Mouse (Mus musculus): Measurements from ENCODE around the gene Tsc22d2.

The Tsc22d2 gene

DNA sequence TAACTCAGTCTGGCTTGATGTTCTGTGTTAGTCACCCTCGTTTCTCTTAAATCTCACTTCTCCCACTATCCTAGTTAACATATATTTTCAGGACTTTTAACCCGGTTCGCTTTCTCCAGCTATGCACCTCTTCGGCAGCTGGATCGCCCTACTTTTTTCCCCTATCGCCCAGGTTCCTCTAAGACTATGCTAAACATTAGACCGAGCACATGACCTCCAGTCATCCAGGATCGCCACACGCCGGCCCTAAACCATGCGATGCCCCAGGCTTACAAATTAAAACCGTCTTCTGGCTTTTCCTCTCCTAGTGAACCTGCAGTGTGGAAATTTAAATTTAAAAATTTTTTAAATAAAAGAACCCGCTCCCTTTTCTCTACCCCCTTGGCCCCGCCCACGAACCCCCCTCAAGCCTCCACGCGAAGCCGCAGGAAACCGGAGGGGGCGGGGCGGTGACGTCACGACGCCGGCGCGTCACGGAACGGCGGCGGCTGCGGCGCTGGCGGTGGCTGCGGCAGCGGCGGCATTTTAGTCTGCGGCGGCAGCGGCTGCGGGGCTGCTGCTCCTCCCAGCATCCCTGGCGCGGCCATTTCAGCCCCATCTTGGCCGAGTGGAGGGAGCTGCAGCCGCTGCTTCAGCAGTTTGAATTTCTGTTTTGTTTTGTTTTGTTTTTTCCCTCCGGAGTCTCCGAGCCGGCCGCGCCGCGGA, at the start of gene Tsc22d2:
Gene Tsc22d2, plus strand, starts transcription at position 482 of the 705 bp plus-strand sequence.
- in situ Hi-C loops (cut with MboI, MseI): loop anchor here (10.0 to 25.0 kb wide), 2 partner anchors 160 to 577 kb away; partner anchors contain the start of genes Pfn2 and Selenot

DNA sequence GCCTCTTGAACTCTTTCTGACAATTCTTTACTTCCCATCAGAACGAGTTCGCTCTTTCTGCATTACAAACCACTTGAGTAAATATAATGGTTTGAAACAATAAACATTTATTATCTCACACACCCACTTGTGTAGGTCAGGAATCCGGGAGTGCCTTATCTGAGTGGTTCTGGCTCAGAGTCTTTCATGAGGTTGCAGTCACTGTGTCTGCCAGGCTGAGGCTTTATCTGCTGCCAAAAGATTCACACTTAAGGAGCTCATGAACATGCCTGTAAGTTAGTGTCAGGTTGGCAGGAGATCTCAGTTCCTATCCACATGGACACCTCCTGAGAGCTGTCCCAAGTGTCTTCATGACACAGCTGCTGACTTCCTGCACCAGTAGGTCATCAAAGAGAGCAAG, 47.8 kb upstream of the Tsc22d2 start:
- in situ Hi-C loops (cut with MboI, MseI): no loop called here

DNA sequence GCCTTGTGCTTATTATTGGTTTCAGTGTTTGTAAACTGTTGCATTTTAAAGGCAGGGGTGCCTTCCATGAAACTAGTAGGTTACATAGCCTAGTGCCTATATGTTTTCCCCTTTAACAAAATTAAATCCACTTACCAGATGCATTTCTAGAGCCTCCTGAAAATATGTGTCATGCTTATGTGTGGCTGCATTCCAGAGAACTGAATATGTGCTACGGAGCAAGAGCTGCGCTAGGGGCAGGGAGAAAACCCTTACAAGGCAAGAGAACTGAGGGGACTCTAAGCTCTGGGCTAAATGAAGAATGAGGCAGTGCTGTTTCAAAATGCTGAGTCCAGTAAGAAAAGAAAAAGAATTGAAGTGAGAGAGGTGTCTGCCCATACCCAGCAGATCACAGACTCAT, 43.7 kb upstream of the Tsc22d2 start:
- in situ Hi-C loops (cut with MboI, MseI): no loop called here

DNA sequence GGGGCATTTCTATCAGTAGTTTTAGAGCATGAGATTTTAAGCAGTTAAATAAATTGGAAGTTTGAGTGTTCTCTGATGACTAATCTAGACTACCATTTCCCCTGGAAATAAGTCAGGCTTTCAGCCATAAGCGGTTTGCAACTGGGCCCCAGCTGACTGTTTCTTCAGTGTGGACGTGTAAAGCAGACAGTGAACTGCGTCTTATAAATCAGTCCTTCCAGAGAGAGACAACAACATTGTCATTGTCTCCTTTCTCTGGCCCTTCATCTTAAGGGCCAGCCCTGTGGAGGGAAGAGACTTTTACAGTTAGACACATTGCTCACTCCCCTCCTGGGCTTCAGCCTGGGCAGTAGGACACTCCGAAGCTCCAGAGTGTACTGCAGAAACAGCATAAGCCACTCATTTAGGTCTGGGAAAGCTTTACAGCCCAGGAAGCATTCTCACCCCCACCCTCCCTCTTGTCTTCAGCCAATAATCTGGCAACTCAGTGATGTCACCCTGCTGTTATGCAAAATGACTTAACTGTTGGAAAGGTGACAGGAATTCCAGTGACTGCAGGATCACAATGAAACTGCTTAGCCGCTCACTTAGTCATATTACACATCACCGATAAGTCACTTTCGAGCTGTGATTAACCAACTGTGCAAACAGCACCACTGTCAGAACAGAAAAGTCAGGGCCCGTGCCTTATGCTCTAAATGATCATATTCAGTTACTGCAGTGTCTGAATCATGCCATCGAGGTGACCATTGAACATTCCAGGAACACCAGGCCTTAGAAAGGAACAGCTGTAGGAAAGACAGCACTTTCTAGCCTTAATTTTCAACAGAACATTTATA, 42.2 kb upstream of the Tsc22d2 start:
- in situ Hi-C loops (cut with MboI, MseI): no loop called here

DNA sequence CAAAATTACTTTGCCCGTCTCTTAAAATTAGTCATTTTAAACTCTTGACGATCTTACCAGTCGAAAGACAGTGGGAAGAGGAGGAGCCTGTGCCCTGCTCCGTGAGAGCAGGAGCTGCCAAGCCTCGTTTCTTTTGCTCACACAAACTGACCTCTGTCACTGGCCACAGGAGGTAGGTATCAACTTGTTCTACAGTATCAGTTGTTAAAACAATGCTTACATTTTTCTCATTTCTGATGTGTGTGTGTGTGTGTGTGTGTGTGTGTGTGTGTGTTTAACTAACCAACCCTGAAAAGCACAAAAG, 41.7 kb upstream of the Tsc22d2 start:
- in situ Hi-C loops (cut with MboI, MseI): no loop called here

DNA sequence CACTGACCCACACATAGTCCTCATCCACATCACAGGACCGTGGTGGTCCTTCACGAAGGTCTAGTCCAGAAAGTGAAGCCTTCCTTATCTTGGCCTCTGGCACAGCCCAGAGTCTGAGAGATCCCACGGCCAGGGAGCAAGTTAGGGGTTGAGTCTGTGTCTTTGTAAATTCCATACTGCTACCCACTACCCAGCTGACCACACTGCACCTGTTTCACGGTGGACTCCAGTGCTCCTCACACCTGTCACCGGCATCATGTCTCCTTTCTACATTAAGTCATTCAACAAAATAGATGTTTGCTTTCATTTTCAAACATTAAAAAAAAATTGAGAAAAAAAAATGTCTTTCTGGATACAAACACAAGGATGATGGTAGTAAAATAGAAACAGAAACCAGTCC, 40.2 kb upstream of the Tsc22d2 start:
- in situ Hi-C loops (cut with MboI, MseI): no loop called here

DNA sequence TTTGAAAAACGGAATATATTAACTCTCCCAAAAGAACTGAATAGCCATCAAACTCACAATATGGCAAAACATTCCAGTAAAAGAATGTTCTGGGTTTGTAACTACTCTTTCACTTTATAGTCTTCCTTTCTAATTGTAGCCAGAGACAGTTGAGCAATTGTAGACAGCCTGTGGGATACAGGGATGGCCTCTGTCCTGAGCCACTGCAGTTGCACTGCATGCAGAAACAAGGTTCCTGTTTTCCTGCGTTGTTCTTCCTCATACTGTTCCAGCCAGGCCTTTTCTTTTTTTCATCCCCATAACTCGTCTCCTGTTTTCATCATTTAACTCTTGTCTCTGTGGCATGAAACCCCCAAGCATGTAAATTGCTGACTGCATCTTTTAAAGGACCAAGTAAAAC, 37.8 kb upstream of the Tsc22d2 start:
- in situ Hi-C loops (cut with MboI, MseI): no loop called here

DNA sequence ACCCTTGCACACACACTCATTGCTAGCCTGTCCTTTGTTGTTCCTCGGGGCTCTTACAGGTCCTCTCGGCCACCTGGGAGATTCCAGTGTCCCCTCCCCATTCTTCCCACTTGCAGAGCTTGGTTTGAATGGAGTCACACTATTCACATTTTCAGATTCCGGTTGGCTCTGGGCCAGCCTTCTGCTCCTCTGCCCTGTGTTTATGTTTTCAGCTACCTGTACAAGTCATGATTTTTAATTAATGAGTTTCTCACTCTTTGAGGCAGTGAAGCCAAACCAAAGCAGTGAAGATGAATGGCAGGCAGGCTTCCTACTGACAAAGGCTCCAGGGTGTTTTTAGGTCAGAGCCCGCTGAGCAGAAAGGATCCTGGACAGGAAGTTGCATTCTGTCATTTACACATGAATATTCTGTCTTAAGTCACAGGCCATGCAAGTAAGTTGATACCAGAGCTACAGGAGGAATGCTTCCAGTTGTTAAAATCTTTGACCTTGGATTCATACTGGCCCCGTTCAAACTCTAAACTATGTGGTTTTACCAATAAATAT, 36.9 kb upstream of the Tsc22d2 start:
- in situ Hi-C loops (cut with MboI, MseI): no loop called here

DNA sequence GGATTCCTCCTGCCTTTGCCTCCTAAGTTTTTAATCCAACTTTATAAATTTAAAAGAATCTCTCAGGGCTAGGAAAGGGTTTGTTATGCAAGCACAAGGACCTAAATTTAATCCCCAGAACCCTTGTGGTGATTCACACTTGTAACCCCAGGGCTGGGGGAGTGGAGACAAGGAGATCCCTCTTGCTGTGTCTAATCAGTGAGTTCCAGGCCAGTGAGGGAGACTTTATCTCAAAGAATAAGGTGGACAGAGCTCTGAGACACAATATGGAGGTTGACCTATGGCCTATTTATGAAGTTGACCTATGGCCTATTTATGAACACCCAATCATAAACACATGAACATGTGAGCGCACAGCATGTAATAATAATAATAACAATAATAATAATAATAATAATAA, 31.8 kb upstream of the Tsc22d2 start:
- in situ Hi-C loops (cut with MboI, MseI): no loop called here

DNA sequence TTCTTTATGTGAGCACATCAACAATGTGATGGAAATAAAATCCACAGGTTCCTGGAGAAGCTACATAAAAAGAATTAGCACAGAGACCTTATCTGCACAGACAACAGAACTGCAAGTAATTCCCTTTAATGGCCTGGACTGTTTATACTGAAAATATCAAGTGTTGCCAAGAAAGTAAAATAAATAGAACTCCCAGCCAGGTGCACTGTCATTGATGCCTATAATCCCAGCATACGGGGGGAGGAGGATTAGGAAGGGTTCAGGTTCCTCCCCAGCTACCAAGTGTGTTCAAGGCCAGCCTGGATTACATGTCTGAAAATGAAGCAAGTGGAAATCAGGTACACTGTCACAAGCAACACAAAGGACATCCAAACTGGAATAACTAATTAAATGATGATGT, 29.5 kb upstream of the Tsc22d2 start:
- in situ Hi-C loops (cut with MboI, MseI): no loop called here

DNA sequence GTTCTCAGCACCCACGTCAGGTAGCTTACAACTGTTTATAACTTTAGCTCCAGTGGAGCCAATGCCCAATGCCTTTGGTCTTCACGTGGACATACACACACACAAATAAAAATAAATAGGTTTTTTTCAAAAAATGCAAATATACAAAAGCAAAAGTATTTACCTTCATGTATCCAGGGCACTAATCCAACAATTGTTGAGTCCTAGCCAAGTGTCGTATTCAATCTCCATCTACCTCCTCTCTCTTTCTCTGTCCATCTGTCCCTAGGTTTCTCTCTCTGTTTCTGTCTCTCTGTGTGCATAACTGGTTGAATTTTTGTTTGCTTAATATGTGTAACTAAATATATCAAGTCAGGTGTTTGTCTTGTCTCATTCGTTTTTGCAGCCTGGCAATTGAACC, 25.8 kb upstream of the Tsc22d2 start:
- in situ Hi-C loops (cut with MboI, MseI): no loop called here

DNA sequence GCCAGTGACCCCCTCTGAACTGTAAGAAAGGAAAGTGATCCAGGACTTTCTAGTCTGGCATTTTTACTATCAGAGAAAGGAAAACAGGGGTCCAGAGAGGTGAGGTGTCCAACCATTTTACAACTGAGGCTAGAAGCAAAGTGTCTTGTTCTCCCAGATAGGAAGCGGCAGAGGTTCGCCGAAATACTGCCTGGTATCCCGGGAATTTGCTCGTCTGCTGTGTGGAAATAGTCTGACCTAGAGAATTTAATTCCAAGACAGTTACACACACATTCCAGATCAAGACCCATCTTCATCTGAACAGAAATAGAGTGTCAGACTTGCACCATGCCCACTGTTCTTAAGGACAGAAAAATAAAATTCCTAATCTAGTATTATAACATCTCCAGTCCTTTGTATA, 16.0 kb upstream of the Tsc22d2 start:
- in situ Hi-C loops (cut with MboI, MseI): no loop called here

DNA sequence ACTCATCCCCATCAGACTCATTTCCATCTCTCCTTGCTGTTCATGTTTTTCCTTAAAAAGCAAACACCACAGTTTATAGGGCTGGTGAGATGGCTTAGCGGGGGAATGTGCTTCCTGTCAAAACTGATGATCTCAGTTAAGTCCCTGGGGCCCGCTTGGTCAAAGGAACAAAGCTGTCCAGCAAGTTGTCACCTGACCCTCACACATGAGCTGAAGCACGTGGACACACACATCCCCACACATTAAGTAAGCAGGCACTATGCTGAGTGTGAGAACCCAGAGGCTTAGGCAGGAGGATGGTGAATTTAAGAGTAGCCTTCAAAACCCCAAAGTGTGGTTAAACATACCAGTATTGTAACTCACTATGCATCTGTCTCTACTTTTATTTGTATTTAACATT, 14.6 kb upstream of the Tsc22d2 start:
- in situ Hi-C loops (cut with MboI, MseI): loop anchor here (25.0 kb wide), 1 partner anchor 563 kb away; the partner anchor contains the start of gene Pfn2

DNA sequence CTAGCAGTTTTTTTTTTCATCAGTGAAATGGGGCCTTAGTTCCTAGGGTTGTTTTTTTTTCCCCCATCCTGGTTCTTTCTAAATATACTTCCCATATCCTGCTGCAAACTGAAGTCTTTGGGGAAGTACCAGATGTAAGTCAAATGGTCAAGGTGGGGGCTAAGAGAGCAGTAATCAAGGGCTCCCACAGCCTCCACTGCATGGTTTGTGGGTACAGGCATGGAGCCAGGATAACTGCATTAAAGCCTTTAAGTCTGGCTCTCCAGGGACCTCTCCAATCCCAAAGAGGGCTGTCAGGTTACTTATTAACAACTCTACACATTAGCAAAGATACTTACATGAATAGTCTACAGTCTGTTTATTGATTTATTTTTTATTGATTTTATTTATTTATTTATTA, 2.8 kb upstream of the Tsc22d2 start:
- in situ Hi-C loops (cut with MboI, MseI): loop anchor here (10.0 to 25.0 kb wide), 2 partner anchors 163 to 574 kb away; partner anchors contain the start of genes Pfn2 and Selenot

DNA sequence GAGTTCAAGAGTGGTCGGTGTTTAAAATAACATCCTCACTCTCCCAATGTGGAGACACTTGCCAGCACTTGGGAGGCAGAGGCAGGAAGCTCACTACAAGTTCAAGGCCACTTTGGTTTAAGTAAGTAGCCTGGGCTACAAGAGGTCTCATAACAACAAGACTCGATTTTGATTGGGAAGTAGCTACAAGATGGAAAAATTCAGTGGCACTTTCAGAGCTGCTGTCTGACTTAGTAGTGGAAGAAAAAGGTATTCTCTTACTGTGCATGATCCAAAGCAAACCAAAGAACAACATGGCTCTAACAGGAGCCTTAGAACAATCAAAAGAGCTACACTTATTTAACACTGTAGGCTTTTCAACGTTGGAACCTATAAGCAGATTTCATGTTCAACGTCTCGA, 844 bp upstream of the Tsc22d2 start:
- in situ Hi-C loops (cut with MboI, MseI): loop anchor here (10.0 to 25.0 kb wide), 2 partner anchors 161 to 576 kb away; partner anchors contain the start of genes Pfn2 and Selenot

DNA sequence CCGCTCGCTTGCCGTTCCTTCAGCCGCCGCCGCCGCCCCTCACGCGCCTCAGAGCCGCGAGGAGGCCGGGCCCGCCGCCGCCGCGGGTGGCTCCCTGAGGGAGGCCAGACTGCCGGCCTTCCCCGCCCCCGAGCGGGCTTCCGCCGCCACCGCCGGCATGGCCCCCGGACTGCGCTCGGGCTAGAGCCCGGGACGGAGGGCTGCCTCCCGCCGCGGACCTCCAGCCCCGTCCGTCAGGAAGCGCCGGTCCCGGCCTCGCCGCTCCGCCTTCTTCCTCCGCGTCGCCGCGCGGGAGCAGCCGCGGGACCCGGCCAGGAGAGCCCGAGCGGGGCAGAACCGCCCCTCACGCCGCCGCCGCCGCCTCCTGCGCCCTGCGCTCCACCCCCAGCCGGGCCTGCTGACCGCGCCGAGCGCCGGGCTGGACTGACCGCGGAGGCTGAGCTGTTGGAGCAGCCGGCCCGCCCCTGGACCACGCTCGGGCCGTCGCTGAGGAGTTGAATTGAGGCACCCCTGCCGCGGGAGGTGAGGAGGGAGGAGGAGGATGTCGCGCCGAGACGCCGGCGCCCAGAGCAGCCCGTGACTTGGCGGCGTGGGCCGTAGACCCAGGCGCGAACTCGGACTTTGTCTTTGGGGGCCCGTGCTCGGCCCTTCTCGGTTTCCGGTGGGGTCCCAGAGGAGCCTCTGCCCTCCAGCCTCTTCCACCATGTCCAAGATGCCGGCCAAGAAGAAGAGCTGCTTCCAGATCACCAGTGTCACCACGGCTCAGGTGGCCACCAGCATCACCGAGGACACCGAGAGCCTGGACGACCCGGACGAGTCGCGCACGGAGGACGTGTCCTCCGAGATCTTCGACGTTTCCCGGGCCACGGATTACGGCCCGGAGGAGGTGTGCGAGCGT, 720 bp downstream of the Tsc22d2 start:
- in situ Hi-C loops (cut with MboI, MseI): loop anchor here (5.0 to 25.0 kb wide), 3 partner anchors 160 to 578 kb away; partner anchors contain the start of genes Pfn2, Selenot and Siah2

DNA sequence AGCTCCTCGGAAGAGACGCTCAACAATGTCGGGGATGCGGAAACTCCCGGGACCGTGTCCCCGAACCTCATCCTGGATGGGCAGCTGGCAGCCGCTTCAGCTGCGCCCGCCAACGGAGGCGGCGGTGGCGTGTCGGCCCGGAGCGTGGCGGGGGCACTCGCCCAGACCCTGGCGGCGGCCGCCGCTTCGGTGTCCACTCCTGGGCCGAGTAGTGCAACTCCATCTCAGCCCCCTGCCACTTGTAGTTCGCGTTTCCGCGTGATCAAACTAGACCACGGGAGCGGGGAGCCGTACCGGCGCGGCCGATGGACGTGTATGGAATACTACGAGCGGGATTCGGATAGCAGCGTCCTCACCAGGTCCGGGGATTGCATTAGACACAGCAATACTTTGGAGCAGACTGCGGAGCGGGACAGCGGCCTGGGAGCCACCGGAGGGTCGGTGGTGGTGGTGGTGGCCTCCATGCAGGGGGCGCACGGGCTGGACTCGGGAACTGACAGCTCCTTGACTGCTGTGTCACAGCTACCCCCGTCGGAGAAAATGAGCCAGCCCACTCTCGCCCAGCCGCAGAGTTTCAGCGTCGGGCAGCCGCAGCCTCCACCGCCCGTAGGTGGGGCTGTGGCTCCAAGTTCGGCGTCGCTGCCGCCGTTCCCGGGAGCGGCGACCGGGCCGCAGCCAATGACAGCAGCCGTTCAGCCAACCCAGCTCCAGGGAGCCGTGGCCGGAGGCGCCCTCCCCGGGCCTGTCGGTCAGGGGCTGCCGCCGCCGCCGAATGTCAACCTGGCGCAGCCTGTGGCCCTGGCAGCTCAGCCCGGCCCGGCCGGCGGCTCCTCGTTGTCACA, 1.6 kb downstream of the Tsc22d2 start:
- in situ Hi-C loops (cut with MboI, MseI): loop anchor here (5.0 to 25.0 kb wide), 3 partner anchors 159 to 579 kb away; partner anchors contain the start of genes Pfn2, Selenot and Siah2

DNA sequence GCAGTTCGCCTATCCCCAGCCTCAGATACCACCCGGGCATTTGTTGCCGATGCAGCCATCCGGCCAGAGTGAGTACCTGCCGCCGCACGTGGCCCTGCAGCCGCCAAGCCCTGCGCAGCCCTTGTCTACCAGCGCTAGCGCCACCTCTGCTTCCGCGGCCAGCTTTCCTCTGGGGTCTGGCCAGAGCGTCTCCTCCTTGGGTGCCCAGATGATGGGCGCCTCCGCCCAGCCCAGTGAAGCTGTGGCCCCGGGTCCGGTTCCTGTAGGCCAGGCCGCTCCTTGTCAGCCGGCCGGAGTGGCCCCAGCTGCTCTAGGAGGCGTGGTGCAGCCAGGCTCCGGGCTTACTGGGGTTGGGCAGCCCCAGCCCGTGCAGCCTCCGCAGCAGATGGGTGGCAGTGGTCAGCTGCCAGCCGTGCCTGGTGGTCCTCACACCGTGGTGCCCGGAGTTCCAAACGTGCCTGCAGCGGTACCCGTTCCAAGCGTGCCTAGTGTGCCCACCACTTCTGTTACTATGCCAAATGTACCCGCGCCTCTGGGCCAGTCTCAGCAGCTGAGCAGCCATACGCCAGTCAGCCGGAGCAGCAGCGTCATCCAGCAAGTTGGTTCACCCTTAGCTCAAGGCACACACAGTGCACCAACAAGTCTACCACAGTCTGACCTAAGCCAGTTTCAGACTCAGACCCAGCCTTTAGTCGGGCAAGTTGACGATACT, 2.4 kb downstream of the Tsc22d2 start:
- in situ Hi-C loops (cut with MboI, MseI): loop anchor here (5.0 to 25.0 kb wide), 3 partner anchors 158 to 580 kb away; partner anchors contain the start of genes Pfn2, Selenot and Siah2
